Mouse (Mus musculus) spleen, adult 18-20 months (tissue): Measurements from ENCODE around the gene Plekhg2.
A peak's percentile ranks its signal among the peaks of the same experiment; 100 is the strongest.

Experiments
- DNase-seq, 2 experiments: peaks; one replicate each; pipeline ENCODE4 v3.0.0; 2022; ENCODE audit warnings: mixed read lengths in 2 of 2

Plekhg2 gene

GRCm38 (mm10) chr7:28382347-28382951 is 10.1 kb upstream of the Plekhg2 start:
- no peak for DNase-seq

DNA sequence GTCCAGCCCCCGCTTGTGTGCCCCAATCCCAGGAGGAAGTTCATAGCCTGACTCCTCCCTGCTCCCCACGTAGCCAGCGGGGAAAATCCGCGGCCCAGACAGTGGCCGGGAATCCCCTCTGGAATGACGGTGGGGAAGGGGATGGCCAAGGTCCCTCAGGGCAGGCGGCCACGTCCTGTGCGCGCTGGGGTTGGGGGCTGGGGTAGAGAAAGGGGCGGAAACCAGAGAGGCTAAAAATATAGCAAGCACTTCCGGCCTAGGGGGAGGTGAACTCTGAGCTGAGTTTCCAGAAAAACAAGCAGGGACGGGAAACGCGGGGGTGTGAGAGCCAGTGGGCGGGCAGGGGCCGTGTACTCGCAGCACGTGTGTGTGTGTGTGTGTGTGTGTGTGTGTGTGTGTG is 9.5 kb upstream of the Plekhg2 start:
- peak; percentile 87 to 92 for DNase-seq

GRCm38 (mm10) chr7:28381017-28381790 is 8.8 kb upstream of the Plekhg2 start:
- peak; percentile 85 to 91 for DNase-seq

- no peak for DNase-seq
Observed at GRCm38 (mm10) chr7:28380237-28381016, 8.0 kb upstream of the Plekhg2 start, which contains the start of gene Zfp36. Gene Zfp36, minus strand, starts transcription at chr7:28380253.

GRCm38 (mm10) chr7:28378769-28379651 is 6.6 kb upstream of the Plekhg2 start:
- DNase-seq = peak; percentile 94 to 99

DNA sequence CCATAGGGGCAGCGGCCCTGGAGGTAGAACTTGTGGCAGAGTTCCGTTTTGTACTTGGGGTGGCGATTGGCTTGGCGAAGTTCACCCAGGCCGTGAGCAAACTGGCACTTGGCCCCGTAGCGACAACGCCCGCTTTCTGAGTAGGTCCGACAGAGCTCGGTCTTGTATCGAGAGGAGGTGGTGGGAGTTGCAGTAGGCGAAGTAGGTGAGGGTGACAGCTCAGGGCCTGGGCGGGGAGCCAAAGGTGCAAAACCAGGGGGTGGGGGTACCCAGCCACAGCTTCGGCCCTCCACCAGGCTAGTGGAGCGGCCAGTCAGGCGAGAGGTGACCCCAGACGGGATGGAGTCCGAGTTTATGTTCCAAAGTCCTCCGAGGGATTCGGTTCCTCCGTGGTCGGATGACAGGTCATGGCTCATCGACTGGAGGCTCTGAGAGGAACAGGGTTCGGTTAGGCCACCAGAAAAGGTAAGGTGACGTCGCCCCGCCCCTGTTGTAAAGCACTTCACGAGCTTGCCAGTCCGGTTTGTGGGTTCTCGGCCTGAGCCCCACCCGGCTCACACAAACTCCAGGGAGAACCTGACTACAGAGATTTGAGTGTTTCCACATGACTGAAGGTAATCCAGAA is 5.8 kb upstream of the Plekhg2 start:
- peak; percentile 69 to 73 for DNase-seq

- peak; percentile 29 to 40 for DNase-seq
Observed at GRCm38 (mm10) chr7:28377190-28378065, 5.0 kb upstream of the Plekhg2 start.

DNA sequence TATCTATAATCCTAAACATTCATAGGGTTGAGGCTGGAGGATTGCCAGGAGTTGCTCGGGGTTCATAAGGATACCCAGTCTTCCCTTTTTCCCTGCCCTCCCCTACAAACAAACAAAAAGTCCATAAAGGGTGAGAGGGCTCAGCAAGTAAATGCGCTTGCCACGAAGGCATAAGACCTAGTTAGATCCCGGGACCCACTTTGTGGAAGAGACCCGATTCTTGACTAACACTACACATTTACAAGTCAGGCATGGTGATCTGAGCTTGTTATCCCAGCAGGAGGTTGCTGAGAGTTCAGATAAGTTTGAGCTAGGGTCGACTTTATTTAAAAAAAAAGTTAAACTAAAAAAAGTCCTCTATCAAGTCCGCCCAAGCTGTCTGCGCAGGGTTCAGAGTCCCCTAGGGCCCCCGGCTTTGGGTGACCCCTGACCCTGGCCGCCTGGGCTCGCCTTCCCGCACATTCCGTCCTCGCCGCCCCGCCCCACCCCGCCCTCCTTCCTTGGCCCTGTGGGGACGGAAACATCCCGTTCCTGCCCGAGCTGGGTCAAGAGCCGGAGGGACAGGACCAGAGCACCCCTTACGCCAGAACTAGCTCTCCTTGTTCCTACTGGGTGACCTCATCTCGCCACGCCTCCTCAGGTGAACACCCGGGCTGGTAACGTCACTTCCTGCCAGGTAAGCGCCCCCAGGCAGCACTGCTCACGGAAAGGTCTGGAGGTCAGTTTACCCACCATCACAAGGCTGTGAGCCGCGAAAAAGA is 3.8 kb upstream of the Plekhg2 start:
- DNase-seq = peak; percentile 71 to 75

DNA sequence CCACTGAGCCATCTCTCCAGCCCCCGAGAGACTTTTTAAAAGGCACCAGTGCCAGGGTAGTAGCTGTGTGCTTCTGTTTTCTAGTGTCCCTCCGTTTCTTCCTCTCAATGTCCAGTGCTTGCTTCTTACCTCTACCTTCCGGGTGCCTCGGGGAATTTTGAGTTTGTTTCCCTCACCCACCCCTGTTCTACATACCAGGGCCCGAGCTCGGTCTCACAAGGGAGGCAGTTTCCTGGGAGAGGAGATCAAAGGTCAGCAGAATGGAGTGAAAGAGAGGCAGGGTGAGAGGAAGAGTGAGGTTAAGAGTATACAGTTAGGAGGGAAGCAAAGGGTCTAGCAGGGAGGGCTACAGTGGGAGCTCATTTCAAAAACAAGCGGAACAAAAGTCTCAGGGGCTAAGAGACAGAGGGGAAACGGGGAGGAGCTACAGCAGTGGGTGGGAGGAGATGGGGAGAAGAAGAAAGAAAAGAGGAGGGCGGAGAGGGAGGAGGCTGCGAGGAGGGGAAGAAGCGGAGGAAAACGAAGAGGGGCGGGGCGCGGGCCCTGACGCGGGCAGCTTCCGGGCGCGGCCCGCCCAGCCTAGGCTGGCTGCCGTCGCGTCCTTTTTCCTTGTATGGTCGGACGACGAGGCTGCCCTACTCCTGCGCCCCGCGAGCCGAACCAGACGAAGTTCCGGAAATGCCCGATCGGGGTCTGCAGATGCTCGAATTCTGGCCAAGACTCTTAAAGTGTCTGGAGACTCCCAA is 3.0 kb upstream of the Plekhg2 start:
- DNase-seq = peak; percentile 93 to 94

- DNase-seq = no peak
Observed at GRCm38 (mm10) chr7:28374647-28375046, 2.2 kb upstream of the Plekhg2 start.

DNA sequence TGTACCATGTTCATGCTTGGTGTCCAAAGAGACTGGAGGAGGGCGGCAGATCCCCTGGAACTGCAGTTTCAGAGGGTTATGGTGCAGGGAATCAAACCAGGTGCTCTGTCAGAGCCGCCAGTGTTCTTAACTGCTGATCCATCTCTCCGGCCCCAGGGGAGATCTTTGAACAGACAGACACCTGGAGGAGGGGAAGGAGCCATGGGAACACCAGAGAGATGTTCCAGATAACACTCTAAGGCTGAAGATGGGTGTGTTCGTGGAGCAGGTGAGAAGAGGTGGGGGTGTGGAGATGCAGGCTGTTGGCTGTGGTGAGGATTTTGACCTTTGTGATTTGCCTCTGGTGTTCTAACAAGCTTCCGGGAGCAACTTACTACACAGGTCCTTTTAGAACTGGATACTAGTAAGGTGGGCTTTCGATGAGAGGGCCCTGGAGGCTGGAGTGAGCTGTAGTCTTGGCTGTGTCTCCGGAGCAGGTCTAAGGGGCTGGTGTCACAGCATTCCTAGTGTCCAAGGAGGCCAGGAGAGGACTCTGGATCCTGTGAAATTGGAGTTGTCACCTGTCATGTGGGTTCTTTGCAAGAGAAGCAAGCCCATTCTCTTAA is 1.6 kb upstream of the Plekhg2 start:
- no peak for DNase-seq

- DNase-seq = peak in 1 of 2 experiments; percentile 71
Observed at GRCm38 (mm10) chr7:28373131-28373581, 757 bp upstream of the Plekhg2 start.

DNA sequence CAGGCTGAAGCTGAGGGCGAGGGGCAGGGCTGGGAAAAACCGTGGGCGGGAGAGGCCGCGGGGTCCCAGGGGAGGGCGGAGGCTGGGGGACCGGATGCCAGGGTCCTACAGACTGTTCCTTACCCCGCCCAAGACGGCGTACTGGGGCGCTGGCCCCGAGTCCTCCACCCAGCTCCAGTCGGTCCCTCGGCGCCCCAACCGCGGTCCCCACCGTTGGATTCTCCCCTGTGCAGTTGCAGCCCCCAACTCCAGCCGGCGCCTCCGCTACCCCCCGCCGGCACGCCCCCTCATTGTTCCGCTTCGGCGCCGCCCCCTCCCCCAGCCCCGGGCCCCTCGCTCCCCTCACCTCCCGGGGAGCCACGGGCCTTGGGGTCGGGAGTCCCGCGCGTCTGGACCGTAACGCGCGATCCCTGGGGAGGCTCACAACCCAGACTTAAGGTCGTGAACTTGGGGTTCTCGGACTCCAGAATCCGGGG is 847 bp downstream of the Plekhg2 start:
- peak; percentile 73 for DNase-seq

DNA sequence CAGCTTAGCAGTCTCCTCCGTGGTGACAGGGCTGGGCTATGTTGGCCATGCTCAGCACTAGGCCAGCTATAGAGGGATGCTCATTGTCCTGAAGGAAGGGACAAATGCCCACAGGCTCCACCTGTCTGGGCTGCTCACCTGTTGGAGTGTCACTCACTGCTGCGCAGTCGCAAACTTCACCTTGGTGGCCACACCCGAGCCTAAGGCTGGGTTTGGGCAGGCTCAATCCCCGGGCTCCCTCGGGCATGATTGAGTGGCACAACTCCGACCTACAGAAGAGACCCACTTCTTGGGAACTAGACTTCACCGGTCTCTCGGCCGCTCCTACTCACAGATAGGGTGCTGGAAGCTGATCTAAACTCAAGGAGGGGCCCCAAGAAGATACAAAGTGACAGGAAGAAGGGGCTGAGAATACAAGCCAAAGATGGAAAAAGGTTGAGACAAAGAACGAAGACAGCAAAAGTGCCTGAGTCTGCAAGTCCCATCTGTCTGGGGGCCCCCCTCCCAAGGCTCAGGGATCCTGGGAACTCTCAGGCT is 1.4 kb downstream of the Plekhg2 start:
- DNase-seq = no peak

- no peak for DNase-seq
Observed at GRCm38 (mm10) chr7:28370051-28370450, 2.3 kb downstream of the Plekhg2 start.

GRCm38 (mm10) chr7:28368276-28368920 is 4.0 kb downstream of the Plekhg2 start:
- no peak for DNase-seq

DNA sequence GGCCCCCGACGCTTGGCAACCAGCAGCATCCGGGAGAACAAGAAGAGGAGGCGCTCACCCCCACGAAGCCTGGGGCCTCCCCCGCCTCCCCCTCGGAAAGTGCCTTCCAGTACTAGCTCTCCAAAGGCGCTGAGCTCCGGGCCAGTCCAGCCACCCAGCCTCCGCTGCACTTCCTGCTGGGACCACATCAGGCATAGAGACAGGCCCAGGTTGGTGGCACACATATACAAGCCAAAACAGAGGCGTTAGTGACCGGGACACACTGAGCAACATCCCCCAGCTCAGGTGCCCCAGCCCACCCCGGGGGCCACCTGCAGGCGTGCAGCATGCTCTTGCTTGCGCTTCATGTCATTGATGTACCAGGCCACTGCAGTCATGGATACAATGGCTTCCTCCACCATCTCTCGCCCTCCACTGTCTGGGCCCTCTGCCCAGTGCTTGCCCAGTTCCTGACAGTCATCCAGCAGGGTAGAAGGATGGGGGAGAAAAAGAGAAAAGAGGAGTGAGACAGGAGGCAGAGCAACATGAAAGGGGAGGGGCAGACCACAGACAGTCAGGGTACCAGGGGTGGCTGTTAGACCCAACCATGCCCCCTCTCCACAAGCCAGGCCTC is 4.6 kb downstream of the Plekhg2 start:
- DNase-seq = no peak
